Mouse (Mus musculus): ENCODE measurements around the gene Dcun1d4.
"Not testable (repeated sequence)": the region's sequence is repeated elsewhere in the genome, so short reads cannot be mapped to it uniquely, and the experiment has no call there.

The Dcun1d4 gene

GRCm38 (mm10) chr5:73480700-73481099 is at the start of gene Dcun1d4:
TSS of gene Dcun1d4 (plus strand) at chr5:73481000.
- DNase-seq (ENCODE audit: low read depth, low spot score), result no peak

DNA sequence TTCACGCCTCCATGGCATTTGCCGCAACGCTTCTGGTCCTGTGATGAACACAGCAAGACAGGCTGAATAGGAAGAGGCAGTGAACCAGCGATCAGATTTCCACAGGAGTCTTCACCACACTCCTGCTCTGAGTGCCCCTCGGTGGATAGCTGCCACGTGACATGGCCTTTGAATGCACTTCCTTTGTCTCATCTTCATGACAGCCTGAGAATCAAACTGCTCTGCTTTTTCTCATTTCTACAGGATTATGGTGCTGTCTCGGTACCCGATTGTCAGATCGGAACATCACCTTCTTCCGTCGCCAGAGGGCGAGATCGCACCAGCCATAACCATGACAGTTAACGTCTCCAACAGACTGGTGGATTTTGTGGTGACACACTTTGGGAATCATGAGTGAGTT is 49.2 kb upstream of the Dcun1d4 start:
- peak; percentile 63 for DNase-seq (ENCODE audit: low read depth, low spot score)

DNA sequence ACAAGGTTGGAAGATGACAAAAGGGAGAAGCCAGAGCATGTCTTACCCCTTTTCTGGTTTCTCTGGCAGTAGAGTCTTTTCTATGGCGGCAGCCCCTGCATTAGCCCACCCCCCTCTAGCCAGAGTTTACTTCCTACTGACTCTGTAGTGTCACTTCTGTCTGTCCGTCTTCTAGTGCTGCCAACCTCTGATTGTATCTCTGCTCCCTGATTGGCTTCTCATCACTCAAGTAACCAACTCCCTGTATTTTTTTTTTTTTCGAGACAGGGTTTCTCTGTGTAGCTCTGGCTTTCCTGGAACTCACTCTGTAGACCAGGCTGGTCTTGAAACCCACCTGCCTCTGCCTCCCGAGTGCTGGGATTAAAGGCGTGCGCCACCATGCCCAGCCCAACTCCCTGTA is 48.0 kb upstream of the Dcun1d4 start:
- no peak for DNase-seq (ENCODE audit: low read depth, low spot score)

GRCm38 (mm10) chr5:73434764-73435163 is 46.0 kb upstream of the Dcun1d4 start:
- no peak for DNase-seq (ENCODE audit: low read depth, low spot score)

DNA sequence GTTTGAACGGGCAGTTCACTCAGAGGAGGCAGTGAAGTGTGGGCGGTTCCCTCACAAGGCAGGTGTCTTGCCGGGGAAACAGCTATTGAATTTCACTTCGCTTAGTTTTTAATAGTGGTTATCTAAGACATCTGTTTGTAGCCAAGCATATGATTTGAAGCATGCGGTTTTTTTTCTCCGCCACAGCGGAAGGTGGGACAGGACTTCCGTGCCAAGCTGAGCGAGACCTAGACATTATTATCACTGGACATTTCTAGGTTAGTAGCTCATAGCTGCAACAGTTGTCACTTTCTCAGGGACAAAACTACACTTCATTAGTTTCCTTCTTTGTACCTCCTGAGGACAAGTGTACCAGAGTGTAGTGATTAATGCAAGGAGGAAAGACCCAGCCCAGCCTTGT is 38.6 kb upstream of the Dcun1d4 start:
- peak; percentile 82 for DNase-seq (ENCODE audit: low read depth, low spot score)

DNA sequence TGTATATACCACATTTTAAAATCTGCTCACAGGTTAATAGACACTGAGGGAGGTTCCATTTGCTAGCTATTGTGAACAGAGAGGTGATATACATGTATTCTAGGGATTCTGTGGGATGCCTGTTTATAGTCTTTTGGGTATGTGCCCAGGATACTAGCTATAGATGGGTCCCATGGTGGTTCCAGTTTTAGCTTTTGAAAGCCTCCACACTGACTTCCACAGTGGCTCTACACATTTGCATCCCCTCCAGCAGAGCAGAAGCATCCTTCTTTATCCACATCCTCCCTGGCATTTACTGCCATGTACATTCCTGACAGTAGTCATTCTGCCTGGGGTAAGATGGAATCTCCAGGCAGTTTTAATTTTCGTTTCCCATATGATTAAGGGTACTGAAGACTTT is 30.5 kb upstream of the Dcun1d4 start:
- no peak for DNase-seq (ENCODE audit: low read depth, low spot score)

GRCm38 (mm10) chr5:73454502-73455306 is 26.1 kb upstream of the Dcun1d4 start:
- DNase-seq (ENCODE audit: low read depth, low spot score), result no peak

DNA sequence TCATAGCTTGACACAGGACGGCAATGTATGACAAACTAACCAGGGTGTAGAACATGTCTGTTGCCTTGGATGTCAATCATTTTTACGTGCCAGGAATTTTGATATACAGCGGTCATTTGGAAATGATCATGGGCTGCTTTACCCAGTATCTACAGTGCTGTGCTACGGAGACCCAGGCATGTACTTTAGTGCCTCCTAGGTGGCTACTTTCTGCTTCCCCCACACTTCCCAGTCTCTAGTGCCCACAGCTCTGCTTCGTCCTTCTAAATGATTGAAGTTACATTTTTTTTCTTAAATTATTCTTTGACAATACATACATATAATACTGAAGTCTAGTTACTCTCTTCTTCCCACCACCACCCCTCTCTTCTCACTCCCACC is 25.5 kb upstream of the Dcun1d4 start:
- DNase-seq (ENCODE audit: low read depth, low spot score), result no peak

GRCm38 (mm10) chr5:73468462-73469433 is 12.1 kb upstream of the Dcun1d4 start:
- DNase-seq (ENCODE audit: low read depth, low spot score), result no peak

DNA sequence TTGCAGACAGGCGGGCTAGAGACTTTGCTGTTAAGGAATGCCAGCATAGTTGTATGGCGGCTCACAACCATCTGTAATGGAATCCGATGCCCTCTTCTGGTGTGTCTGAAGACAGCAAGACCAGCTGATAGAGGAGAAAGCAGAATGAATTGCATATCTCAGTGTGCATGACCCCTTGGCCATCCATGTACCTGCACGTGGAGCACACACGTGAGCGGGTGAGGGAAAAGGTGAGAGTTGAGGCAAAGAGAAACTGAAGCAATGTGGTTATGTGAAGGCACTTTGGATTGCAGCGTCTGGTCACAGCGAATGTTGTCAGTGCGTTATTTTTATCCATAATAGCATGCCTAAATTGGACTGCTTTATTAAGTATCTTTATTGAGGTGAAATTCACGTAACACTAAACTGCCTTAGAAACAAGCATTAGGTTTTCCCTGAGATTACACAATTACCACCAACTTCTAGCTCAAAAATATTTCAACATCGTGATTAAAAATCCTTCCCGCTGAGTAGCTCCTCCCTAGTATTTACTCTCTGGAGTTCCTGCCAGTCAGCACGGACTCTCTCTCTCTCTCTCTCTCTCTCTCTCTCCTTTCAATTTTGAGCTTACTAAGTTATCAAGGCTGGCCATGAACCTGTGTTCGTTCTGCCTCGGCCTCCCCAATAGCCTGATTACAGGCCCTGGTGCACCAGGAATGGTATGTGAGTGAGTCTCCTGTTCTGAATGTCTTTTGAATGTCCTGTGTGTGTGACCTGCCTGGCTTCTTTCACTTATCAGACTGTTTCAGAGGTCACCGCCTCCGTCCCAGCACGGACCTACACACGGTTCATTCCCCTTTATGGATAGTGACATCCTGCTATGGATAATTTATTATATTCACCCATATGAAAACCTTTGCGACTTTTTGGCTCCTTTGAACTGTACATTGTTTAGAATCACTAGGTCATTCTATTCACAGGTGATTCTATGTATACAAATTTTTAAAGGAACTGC is 6.1 kb upstream of the Dcun1d4 start:
- no peak for DNase-seq (ENCODE audit: low read depth, low spot score)

DNA sequence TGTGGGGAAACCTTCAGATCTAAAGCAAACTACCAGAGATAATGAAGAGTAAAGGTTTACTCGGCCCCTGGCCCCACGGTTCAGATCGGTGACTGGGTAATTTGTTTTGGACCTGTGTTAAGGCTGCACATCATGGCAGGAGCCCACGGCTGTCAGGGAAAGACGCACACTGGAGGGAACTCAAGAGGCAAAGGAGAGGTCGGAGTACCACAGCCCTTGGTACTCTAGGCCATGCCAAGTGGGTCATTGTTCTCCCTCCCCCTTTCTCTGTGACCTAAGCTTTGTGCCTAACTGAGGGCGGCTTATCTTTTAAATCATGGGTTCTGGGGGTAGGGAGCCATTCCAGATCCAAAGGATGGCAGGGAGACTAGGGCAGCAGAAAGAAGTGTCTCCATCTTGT is 601 bp downstream of the Dcun1d4 start:
- DNase-seq (ENCODE audit: low read depth, low spot score), result no peak

DNA sequence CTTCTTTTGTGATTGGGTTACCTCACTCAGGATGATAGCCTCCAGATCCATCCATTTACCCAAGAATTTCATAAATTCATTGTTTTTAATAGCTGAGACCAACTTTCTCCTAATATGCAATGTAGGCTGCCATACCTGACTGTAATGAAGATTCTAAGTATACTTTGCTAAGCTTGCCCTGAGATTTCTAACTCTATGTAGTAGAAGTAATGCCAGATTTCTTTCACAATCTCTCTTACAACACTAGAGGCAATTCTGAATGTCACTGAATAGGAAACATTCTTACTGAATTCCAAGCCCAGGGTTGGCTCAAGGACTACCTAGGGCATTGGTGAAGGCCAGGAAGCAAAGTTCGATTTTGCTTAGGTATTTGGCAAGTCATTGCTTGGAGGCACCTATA is 1.6 kb downstream of the Dcun1d4 start:
- DNase-seq (ENCODE audit: low read depth, low spot score), result not testable (repeated sequence)

GRCm38 (mm10) chr5:73484016-73484615 is 3.3 kb downstream of the Dcun1d4 start:
- no peak for DNase-seq (ENCODE audit: low read depth, low spot score)

DNA sequence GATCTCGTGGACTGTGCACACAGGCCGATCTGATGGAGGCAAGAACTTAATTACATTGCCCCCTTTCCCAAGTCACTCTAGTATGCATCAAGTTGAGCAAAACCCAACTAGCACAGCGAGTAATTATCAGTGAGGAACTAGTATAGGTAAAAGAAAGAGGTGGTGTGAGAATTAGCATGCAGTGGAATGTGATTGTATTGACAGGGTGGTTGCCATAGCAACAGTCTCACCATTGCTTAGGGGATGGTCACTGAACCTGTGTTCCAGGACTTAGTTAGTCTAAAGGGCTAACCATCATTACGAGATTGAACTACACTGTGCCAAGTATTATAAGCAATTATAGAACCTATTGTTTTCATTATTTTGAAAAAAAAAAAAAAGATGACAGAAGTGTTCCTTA is 5.7 kb downstream of the Dcun1d4 start:
- no peak for DNase-seq (ENCODE audit: low read depth, low spot score)

DNA sequence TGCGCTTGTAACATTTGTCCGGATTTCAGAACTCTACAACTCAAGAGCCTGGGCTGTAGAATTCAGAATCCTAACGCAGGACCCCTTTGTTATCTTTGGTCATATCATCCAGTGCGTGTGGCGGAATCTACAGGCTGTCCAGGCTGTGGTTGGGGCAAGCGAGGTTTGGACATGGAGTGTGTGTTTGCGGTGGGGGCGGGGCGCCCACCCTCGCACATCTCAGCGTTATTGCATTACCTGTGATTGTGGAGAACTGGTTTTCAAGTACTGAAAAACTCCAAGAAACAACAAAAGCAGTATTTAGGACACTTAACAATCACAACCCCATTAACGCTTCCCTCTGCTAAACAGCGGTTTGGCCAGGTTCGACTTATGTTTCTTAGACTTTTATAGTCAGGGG is 9.1 kb downstream of the Dcun1d4 start:
- DNase-seq (ENCODE audit: low read depth, low spot score), result no peak

GRCm38 (mm10) chr5:73490596-73491073 is 9.8 kb downstream of the Dcun1d4 start:
- peak; percentile 100 for DNase-seq (ENCODE audit: low read depth, low spot score)

GRCm38 (mm10) chr5:73491074-73491836 is 10.5 kb downstream of the Dcun1d4 start:
- peak; percentile 45 for DNase-seq (ENCODE audit: low read depth, low spot score)

DNA sequence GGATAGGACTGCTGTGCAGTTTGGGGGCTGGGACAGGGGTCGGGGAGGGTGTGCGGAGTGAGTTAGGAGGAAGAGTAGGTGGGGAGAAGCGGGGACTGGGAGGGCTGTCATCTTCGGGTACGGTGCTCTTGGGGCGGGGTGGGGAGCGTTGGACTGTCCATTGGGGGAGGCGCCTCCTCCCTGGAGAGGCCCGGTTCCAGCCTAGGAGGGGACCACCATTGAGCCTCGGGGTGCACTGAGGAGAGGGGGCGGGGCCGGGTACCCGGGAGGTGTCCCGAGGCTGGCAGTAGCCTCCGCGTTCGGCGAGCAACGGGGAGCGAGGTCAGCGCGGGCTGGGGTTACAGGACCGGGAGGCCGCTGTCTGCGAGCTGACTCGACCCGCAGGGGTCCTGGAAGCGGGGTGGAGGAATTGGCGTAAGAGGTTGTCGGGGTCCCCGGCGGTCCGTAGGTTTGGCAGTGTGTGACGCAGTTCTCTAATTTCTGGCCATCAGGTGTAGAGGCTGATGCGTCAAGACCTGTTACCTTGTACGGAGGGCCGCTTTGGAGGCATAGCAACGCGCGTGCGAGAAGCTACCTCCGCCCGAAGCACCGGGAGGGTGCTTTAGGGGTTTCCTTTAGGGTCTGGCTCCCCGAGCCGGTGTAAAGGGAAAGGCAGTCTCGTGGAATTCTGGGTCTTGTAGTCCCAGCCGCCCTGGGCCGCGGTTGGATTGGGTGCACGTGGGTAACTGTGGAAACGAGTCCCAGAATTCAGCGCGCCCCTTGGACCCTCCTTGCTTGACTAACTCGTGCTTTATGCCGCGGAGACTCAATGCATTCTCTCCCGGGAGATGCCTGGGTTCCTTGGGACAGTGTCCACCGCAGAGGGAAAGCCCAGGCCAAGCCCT is 11.3 kb downstream of the Dcun1d4 start:
- peak; percentile 86 for DNase-seq (ENCODE audit: low read depth, low spot score)

DNA sequence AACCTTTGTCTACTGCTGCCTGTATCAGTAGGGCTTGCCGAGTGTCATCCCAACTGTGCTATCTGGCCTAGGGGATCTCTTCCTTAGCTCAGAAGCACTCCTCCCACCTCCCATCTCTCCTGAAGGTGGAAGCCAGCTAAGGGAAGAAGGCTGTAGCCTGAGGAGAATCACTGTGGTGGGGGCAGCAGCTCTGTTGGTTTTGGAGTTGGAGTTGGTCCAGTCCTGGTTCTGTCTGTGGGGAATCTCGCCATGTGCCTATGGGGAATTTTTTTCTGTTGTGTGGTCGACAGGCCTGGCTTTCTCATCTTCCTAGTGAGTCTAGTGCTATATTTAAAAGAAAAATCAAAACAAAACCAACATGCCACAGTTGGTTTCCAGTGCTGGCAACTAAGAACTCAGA is 16.6 kb downstream of the Dcun1d4 start:
- no peak for DNase-seq (ENCODE audit: low read depth, low spot score)

All from A20 (cell line).